Mouse (Mus musculus) midbrain, embryonic 12.5 days (tissue): ENCODE measurements around the gene Csrnp3. TPM values are rescaled to one million over a fixed set of nuclear protein-coding genes. Genes with fewer than 3 reads are reported as not detected.
A peak's percentile ranks its signal among the peaks of the same experiment; 100 is the strongest.
"Not testable (repeated sequence)": the region's sequence is repeated elsewhere in the genome, so short reads cannot be mapped to it uniquely, and the experiment has no call there.

Source experiments
- ATAC-seq: fragments of 200-750 bp; cut with Nextera tagmentation; 2 replicates; pipeline ENCODE4 v1.8.0; 2017; ENCODE audit warnings: low read depth, moderate TSS enrichment, moderate library complexity; ENCODE audit not compliant: low FRiP score
- H3K27ac ChIP-seq: fragments of 300-500 bp; sonication (generic); replicated peaks from 2 replicates; pipeline ENCODE4 v1.5.1; 2016; ENCODE audit warnings: mild to moderate bottlenecking
- H3K27me3 ChIP-seq: fragments of 300-500 bp; sonication (generic); 2 replicates; pipeline ENCODE4 v1.6.1; 2016; ENCODE audit warnings: mild to moderate bottlenecking
- H3K36me3 ChIP-seq: fragments of 300-500 bp; sonication (generic); 2 replicates; pipeline ENCODE4 v1.6.1; 2016
- H3K4me1 ChIP-seq: fragments of 300-500 bp; sonication (generic); 2 replicates; pipeline ENCODE4 v1.6.1; 2016
- H3K4me2 ChIP-seq: fragments of 300-500 bp; sonication (generic); replicated peaks from 2 replicates; pipeline ENCODE4 v1.6.1; 2016; ENCODE audit warnings: mild to moderate bottlenecking, moderate library complexity
- H3K4me3 ChIP-seq: fragments of 300-500 bp; sonication (generic); 2 replicates; pipeline ENCODE4 v1.5.1; 2016; ENCODE audit warnings: mild to moderate bottlenecking
- H3K9ac ChIP-seq: fragments of 300-500 bp; sonication (generic); replicated peaks from 2 replicates; pipeline ENCODE4 v1.6.1; 2016; ENCODE audit warnings: mild to moderate bottlenecking, moderate library complexity
- H3K9me3 ChIP-seq: fragments of 300-500 bp; sonication (generic); 2 replicates; pipeline ENCODE4 v1.6.1; 2016; ENCODE audit warnings: mild to moderate bottlenecking
- WGBS: fragments of 180-500 bp; shearing (Covaris S2); methylation state at CpG from one replicate; pipeline ENCODE4 v1.1.7; 2016; 5-methylcytosine and 5-hydroxymethylcytosine counted together
- polyA plus RNA-seq: library from polyadenylated mRNA; unstranded; fragments of >200 nt; fragmentation: Nextera tagmentation; extraction: Ambion mirVana; gene quantifications from 2 replicates; pipeline ENCODE4 v1.2.1, GENCODE M21; 2016

The Csrnp3 gene
- polyA plus RNA-seq, 1 experiment from 2014 or later, result 32.7 TPM

DNA sequence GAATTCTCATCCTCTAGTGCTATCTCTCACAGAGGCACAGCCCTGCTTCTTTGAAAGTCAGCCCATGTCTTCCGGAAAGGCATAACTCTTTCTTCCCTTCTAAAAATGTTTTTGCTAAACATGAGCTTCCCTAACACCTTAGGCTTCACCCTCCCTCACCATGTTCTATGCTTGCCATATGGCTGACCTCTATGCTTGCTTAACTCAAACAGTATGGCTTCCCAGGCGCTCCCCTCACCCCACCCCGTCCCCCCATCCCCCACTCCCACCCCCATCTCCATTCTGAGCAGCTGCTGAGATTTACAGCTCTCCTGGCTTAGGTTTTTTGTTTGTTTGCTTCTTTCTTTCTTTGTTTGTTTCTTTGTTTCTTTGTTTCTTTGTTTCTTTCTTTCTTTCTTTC lies 3.2 kb upstream of the Csrnp3 start:
- no peaks in the 10 kb centered on the region for H3K27me3 ChIP-seq
- H3K4me3 ChIP-seq, result no peak overlapping the region
- H3K9me3 ChIP-seq, result no peaks in the 10 kb centered on the region
- no peak overlapping the region for H3K9ac ChIP-seq
- no peak overlapping the region for H3K27ac ChIP-seq
- no peak for ATAC-seq
- peaks cover 10% of the 10 kb centered on the region; the same call in 1 of the 2 replicates for H3K4me1 ChIP-seq
- H3K36me3 ChIP-seq, result no peaks in the 10 kb centered on the region
- no peak overlapping the region for H3K4me2 ChIP-seq
- 33% methylated on average over 3 of the region's 3 CpGs for WGBS

DNA sequence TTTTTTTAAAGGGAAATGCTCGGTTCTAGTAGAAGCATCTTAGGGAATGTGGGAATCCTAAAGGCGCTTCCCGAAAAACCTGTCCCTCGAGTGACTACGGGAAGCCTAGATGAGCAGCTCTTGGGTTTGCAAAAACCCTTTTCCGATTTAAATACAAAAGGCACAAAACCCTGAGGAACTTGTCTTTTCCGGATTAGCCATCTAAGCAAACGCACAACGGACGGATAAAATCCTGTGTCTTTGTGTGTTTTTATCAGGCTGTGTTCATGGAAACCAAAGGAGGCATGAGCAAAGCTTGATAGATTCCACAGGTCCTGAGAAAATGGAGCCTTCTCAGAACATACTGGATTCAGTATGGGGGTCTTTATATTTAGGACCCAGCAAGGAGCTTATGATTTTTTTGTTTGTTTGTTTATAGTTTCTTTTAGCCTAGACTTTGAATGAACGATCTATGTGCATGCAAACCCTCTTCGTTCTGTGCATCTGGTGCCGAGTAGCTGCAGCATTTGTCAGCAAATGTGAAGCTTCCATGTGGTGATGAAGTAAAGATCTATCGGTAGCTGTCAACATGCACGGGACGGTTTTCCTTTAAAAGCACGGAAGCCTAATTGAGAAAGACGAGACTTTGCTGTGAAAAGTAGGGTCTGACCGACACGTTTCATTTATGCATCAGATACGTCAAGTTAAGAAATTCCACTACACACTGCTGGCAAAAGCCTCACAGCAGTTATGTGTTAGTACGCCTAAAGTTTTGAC lies 611 bp downstream of the Csrnp3 start:
- Histone ChIP-seq H3K27ac (peak overlapping the region; percentile 62), H3K9ac (peak overlapping the region; percentile 54), H3K4me1 (peaks cover 17% of the 10 kb centered on the region), H3K4me3 (peak overlapping the region; percentile 53), H3K36me3 (0 out of 2 replicates have a peak, but pooled peaks cover 2% of the 10 kb centered on the region), H3K9me3 (no peaks in the 10 kb centered on the region), H3K27me3 (no peaks in the 10 kb centered on the region), H3K4me2 (peak overlapping the region; percentile 66)
- ATAC-seq, result no peak
- WGBS, result 1% methylated on average over 22 of the region's 22 CpGs

DNA sequence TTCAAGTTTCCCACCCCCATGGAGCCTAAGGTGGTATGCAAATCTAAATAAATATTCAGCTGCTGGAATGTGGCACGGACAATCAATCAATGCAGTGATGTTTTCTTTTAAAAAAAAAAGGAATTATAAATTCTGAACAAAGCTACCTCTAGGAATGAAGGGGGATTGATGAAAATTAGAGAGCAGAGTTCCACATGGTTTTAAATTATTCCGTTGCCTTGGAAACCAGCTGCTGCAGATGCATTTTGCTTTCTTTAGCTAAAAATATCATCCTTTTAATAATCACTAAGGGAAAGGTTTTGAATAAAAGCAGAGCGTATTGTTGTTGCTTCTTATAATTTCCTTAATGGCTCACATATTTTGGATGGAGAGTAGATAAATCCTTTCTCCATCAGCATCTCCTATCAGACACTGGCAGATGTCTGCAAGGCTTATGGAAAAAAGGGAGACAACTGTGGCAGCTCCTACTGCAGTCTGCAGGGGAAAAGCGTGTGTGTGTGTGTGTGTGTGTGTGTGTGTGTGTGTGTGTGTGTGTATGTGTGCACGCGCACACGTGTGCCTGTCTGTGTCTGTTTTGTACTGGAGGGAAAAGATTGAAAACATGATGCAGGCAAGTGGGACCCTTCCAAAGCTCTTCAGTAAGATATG lies 2.0 kb downstream of the Csrnp3 start:
- WGBS, result 19% methylated on average over 7 of the region's 7 CpGs
- H3K4me1 ChIP-seq, result peaks cover 15% of the 10 kb centered on the region
- H3K36me3 ChIP-seq, result 0 out of 2 replicates have a peak, but pooled peaks cover 2% of the 10 kb centered on the region
- no peaks in the 10 kb centered on the region for H3K9me3 ChIP-seq
- peak; percentile 73 for ATAC-seq
- no peak overlapping the region for H3K9ac ChIP-seq
- H3K27me3 ChIP-seq, result no peaks in the 10 kb centered on the region
- peak overlapping the region; percentile 47 for H3K4me2 ChIP-seq
- H3K4me3 ChIP-seq, result peak overlapping the region; percentile 30
- H3K27ac ChIP-seq, result peak overlapping the region; percentile 63

DNA sequence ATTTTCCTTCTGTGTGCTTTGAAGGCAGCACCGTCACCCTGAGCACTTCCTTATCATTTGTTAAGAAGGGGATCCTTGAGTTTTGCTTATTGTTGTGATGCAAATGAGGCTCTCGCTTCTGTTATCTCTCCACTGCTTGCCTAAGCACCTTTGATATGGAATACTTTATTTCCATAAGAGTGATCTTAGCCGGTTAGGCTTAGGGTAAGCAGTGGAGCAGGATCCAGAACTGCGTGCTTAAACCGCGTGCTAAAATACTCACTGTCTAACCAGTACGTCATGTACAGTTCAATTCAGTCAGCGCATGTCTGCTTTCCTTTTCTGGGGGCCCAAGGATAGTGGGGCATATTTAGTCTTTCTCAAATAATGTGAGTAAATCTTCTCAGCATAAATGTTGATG lies 3.1 kb downstream of the Csrnp3 start:
- peaks cover 19% of the 10 kb centered on the region for H3K4me1 ChIP-seq
- peak overlapping the region; percentile 23 for H3K4me3 ChIP-seq
- 0 out of 2 replicates have a peak, but pooled peaks have one; percentile 33 for ATAC-seq
- peak overlapping the region; percentile 35; the same call in 1 of the 2 replicates for H3K27ac ChIP-seq
- no peak overlapping the region for H3K9ac ChIP-seq
- 19% methylated on average over 8 of the region's 8 CpGs for WGBS
- H3K4me2 ChIP-seq, result peak overlapping the region; percentile 37
- no peaks in the 10 kb centered on the region for H3K27me3 ChIP-seq
- 0 out of 2 replicates have a peak, but pooled peaks cover 2% of the 10 kb centered on the region for H3K36me3 ChIP-seq
- H3K9me3 ChIP-seq, result no peaks in the 10 kb centered on the region

DNA sequence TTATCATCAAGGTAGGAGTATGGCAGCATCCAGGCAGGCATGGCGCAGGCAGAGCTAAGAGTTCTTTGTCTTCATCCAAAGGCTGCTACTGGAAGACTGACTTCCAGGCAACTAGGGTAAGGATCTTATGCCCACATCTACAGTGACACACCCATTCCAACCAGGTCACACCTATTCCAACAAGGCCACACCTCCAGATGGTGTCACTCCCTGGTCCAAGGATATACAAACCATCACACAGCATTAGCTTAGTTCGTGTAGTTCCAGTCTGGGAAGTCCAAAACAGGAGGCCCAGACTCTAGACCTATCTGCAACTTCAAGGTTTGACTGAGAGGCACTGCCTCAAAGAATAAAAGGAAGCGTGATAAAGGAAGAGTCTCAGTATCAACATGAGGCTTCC lies 4.7 kb downstream of the Csrnp3 start:
- H3K4me1 ChIP-seq, result peaks cover 17% of the 10 kb centered on the region
- ATAC-seq, H3K9me3 ChIP-seq, H3K9ac ChIP-seq, H3K4me3 ChIP-seq, H3K27me3 ChIP-seq, H3K27ac ChIP-seq, H3K4me2 ChIP-seq, H3K36me3 ChIP-seq: not testable (repeated sequence)
- 94% methylated on average over 3 of the region's 3 CpGs for WGBS

DNA sequence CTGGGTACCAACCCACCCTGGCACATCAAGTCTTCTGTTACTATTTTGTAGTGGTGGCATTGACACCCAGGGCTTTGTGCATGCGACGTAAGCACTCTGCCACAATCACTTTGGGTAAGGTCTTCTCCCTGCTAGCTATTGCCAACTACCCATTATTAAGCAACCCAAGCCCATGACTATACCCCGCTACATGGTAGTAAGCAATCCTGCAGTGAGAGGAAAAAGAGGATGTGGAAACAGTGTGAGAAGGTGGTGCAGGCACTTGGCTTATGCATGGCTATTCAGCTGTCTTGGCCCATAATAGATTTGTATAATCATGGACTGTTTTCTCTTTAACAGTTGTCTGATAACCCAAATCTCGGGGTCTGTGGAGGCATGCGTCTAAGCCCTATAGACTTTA lies 11.2 kb downstream of the Csrnp3 start:
- Histone ChIP-seq H3K27me3 (no peaks in the 10 kb centered on the region), H3K4me3 (no peak overlapping the region), H3K9ac (no peak overlapping the region), H3K4me1 (peaks cover 7% of the 10 kb centered on the region), H3K36me3 (no peaks in the 10 kb centered on the region), H3K4me2 (no peak overlapping the region), H3K9me3 (no peaks in the 10 kb centered on the region), H3K27ac (no peak overlapping the region)
- 95% methylated on average over 5 of the region's 5 CpGs for WGBS
- no peak for ATAC-seq

DNA sequence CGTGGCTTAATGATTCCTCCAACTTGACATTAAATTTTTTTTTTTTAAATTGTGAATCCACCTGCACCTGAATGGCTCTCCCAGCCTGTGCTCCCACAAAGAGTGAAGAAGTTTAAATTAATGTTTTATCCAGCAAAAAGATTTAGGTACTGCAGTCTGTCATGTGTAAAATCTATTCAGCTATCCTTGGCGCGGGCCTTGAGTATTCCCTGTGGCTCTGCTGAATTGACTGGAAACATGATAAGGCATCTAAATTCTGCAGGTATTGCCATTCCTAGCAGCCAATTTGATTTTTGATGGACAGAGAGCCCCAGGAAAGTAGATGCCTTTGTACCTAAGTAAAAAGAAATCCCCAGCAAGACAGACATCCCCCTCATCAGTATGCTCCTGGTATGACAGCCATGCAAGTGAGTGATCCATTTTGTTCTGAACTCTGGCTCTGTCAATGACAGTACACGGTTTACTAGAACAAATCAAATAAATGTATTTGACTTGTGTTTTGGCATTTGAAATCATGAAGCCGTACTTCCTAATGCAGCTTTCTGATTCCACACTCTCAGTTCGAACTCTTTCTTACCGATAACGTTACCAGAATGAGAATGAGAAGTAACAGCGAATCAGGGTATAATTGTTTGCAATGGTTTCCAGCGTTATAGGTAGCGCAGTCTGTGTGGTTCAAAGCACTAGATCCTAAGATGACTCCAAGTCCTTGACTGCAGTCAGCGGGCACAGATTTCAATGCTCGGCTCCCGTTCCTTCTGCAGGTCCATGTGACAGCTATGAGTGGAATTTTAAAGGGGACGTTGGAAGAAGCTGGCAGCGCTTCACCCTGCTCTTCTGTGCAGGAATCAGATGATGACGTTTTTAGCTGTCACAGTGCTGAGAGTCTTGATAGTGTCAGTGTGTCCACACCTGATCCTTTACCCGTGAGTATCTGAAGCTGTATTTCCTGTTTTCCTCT lies 14.5 kb downstream of the Csrnp3 start:
- H3K9ac ChIP-seq, result no peak overlapping the region
- no peaks in the 10 kb centered on the region for H3K4me1 ChIP-seq
- no peak overlapping the region for H3K4me3 ChIP-seq
- ATAC-seq, result no peak
- WGBS, result 83% methylated on average over 18 of the region's 18 CpGs
- 0 out of 2 replicates have a peak, but pooled peaks cover 3% of the 10 kb centered on the region for H3K9me3 ChIP-seq
- no peak overlapping the region for H3K4me2 ChIP-seq
- peak overlapping the region; percentile 36 for H3K27ac ChIP-seq
- H3K27me3 ChIP-seq, result no peaks in the 10 kb centered on the region
- H3K36me3 ChIP-seq, result peaks cover 6% of the 10 kb centered on the region; the same call in 1 of the 2 replicates

DNA sequence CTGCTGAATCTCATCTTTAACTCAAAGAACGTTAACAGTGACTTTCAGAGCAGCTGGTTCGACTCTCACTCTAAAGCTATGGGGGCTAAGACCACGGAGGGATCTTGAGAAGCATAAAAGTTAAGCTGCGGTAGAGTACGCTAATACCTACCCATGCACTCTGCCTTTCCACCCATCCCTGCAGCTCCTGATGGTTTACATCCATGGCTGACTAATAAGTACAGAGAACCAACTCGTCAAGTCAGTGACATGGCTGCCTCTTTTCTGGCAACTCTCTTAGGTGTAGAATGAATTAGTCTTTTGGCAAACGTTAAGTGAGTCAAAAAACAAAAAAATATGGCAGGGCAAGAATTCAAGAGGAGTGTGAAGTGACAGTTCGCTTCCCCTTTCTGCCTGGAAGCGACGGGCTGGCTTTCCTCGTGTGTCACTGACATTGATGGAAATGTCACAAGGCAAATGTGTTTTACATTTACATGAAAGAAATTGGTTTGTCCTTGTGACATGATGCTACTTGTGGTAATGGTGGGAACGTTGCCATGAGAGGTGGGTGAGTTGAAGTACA lies 19.3 kb downstream of the Csrnp3 start:
- ATAC-seq, result no peak

DNA sequence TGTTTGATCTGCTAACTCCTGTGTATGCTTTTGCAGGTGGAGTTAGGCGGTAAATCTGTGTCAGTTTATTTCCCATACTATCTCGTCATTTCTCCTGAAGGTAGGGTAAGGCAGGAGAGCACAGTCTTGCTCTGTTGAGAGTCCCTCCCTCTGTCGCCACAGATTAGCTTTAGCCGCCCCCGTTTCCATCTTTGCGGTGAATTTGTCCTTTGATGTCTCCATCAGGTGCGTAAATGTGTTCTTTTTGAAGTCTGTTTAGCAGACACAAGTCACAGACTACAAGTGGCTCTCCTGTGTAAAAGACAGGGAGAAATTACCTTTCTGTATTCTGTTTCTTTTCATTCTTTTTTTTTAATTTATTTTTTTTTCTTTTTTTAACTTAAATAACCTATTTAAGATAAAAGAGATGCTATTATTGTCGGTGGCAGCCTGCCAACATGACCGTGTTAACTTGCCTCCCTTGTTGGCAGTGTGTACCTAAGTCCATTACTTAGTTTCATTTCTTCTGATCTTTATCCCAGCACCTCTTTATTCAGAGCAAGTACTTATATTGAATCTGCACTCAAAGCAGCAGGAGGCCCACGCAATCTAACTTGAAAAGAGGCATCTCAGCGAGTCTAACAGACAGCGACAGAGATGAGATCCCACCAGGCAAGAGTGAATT lies 25.5 kb downstream of the Csrnp3 start:
- ATAC-seq, result no peak
- WGBS, result 68% methylated on average over 12 of the region's 12 CpGs

More for the DNA sequence above, 19.3 kb downstream of the Csrnp3 start:
- H3K27me3 ChIP-seq, result no peaks in the 10 kb centered on the region
- H3K27ac ChIP-seq, result no peak overlapping the region
- 0 out of 2 replicates have a peak, but pooled peaks cover 3% of the 10 kb centered on the region for H3K9me3 ChIP-seq
- WGBS, result 81% methylated on average over 12 of the region's 12 CpGs
- H3K4me3 ChIP-seq, result no peak overlapping the region
- H3K36me3 ChIP-seq, result peaks cover 6% of the 10 kb centered on the region; the same call in 1 of the 2 replicates
- no peak overlapping the region for H3K9ac ChIP-seq
- no peak overlapping the region for H3K4me2 ChIP-seq
- no peaks in the 10 kb centered on the region for H3K4me1 ChIP-seq

DNA sequence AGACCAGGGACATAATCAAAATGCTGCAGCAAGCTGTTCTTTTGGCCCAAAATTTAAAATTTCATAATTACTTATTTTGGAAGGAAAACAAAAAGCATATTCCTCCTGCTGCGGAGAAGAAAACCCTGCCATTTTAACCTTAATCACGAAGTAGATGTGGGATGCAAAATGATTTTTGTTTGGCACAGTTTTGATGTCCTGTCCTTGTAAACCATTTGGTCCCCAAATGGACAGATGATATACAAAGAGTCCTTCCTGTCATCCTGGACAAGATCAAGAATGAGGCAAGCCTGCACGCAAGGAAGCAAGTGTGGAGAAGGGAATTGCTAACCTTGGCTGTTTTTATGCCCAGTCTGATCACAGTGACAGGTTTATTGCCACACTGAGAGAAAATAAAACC lies 46.0 kb downstream of the Csrnp3 start:
- H3K27ac ChIP-seq, result no peak overlapping the region
- 90% methylated on average over 3 of the region's 3 CpGs for WGBS
- ATAC-seq, result no peak
- no peaks in the 10 kb centered on the region for H3K9me3 ChIP-seq
- H3K9ac ChIP-seq, result no peak overlapping the region
- no peak overlapping the region for H3K4me2 ChIP-seq
- no peaks in the 10 kb centered on the region for H3K27me3 ChIP-seq
- no peak overlapping the region for H3K4me3 ChIP-seq
- H3K4me1 ChIP-seq, result peaks cover 10% of the 10 kb centered on the region
- H3K36me3 ChIP-seq, result no peaks in the 10 kb centered on the region

More for the DNA sequence above, 25.5 kb downstream of the Csrnp3 start:
- Histone ChIP-seq H3K27ac (no peak overlapping the region), H3K4me3 (no peak overlapping the region), H3K9ac (no peak overlapping the region), H3K36me3 (0 out of 2 replicates have a peak, but pooled peaks cover 6% of the 10 kb centered on the region), H3K4me1 (no peaks in the 10 kb centered on the region), H3K4me2 (no peak overlapping the region), H3K27me3 (no peaks in the 10 kb centered on the region), H3K9me3 (no peaks in the 10 kb centered on the region)

DNA sequence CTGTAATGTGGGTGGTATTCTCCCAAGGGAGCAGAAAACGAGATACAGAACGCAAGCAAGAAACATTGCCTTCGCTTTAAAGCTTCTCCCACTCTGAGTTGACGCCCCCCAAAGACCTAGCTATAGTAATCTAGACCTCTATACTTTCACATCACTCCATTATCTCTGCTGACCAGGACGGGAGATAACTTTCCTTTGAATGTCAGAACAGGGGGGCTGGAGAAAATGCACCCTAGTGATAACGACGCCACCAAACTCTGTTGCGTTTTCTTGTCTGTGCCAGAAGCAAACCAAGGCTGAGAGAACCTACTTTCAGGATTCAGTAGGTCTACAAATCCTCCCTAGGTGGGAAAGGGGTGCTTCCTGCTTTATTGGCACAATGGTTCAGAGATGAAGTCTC lies 47.7 kb downstream of the Csrnp3 start:
- WGBS, result 90% methylated on average over 8 of the region's 8 CpGs
- no peaks in the 10 kb centered on the region for H3K9me3 ChIP-seq
- H3K4me3 ChIP-seq, result no peak overlapping the region
- H3K27me3 ChIP-seq, result no peaks in the 10 kb centered on the region
- no peak for ATAC-seq
- no peak overlapping the region for H3K4me2 ChIP-seq
- no peaks in the 10 kb centered on the region for H3K36me3 ChIP-seq
- H3K27ac ChIP-seq, result no peak overlapping the region
- peaks cover 16% of the 10 kb centered on the region for H3K4me1 ChIP-seq
- H3K9ac ChIP-seq, result no peak overlapping the region
